Mouse (Mus musculus) lung, postnatal 36 days (tissue): ENCODE results near the gene Olfr1491.

Experiments used
- DNase-seq: peaks from one replicate; pipeline ENCODE4 v3.0.0; 2022; ENCODE audit warnings: mixed read lengths

The Olfr1491 gene

GRCm38 (mm10) chr19:13696968-13697367 lies at the start of gene Olfr1491:
Gene Olfr1491, plus strand, starts transcription at chr19:13697268.
- DNase-seq: no peak

- no peak for DNase-seq
Measured at GRCm38 (mm10) chr19:13650791-13651190, 46.3 kb upstream of the Olfr1491 start, which contains the start of gene Olfr1490. Gene Olfr1490, plus strand, starts transcription at chr19:13651091.

DNA sequence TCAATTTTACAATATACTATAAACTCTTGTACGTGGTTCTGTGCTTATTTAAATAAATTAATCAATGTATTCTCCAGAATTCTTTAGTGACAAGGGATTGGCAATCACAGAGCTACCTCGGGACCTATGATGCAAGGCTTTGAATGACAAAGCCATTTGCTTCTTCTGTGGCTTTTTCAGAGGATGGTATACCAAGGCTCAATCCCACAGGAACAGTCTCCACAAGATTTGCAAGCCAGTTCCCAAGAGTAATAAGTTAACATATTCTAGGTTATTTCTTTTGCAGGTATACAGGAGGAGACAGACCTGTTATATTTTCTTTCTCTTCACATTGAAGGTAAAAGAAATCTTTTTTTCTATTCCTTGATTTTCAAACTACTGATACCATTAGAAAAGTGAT lies 25.9 kb downstream of the Olfr1491 start, which contains the start of gene Olfr1493-ps1:
TSS of gene Olfr1493-ps1 (plus strand) at position 301 of the 400 bp plus-strand sequence.
- DNase-seq: no peak

DNA sequence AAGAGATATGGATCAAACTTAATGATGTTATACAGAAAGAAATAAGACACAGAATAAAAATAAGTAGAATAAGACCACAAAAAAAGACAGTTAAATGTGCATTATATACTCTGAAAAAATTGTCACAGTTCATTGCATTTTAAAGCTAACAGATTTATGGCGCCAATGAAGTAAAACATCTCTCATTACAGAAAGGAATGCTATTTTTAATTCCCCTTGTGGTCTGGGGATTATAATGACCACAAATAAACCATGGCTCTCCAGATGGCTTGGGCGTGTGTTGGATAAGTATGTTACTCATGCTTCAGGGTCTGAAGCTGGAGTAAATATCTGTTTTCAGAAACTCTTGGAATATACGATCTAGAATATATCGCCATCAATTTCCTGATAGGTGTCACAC lies 42.4 kb downstream of the Olfr1491 start, which contains the start of gene Olfr1494:
TSS of gene Olfr1494 (plus strand) at position 301 of the 400 bp plus-strand sequence.
- DNase-seq: no peak

DNA sequence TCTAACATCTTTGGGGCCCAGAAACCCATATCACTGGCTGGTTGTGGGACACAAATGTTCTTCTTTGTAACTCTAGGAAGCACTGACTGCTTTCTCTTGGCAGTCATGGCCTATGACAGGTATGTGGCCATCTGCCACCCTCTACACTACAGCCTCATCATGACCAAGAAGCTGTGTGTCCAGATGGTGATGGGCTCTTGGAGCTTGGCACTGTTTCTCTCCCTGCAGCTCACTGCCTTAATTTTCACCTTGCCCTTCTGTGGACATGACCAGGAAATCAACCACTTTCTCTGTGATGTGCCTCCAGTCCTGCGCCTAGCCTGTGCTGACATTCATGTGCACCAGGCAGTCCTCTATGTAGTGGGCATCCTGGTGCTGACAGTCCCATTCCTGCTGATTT lies 52.3 kb downstream of the Olfr1491 start:
- DNase-seq: no peak
